Mouse (Mus musculus): ENCODE data around the gene Vmn1r191. TPM values are rescaled to one million over a fixed set of nuclear protein-coding genes. Genes with fewer than 3 reads are reported as not detected.
"Not testable (repeated sequence)": the region's sequence is repeated elsewhere in the genome, so short reads cannot be mapped to it uniquely, and the experiment has no call there.

Vmn1r191 gene
- polyA plus RNA-seq (2015; fragmentation: Nextera tagmentation; extraction: Ambion mirVana), result not detected in 2 replicates

- no peak for DNase-seq
- H3K4me3 ChIP-seq (ENCODE audit: low read depth, low read length), result no peak within 1 kb of the TSS
- no peaks in the 10 kb centered on the region for H3K27me3 ChIP-seq (ENCODE audit: insufficient read depth, low read length)
- ATAC-seq, result no peak
- no peak for TF ChIP-seq CTCF (IDR thresholded peaks at IDR 0.05; ENCODE audit: low read depth)
- no peak for TF ChIP-seq EP300 (IDR thresholded peaks at IDR 0.05; ENCODE audit: low read depth)
- H3K4me2 ChIP-seq (ENCODE audit: low read depth, low read length), result no peak within 1 kb of the TSS
- WGBS (ENCODE audit: insufficient replicate concordance), result 60% methylated on average over 1 of the region's 1 CpGs
- H3K9me3 ChIP-seq (ENCODE audit: low read length), result no peaks in the 10 kb centered on the region
- H3K27ac ChIP-seq (ENCODE audit: low read depth), result no peak within 1 kb of the TSS
- no peaks in the 10 kb centered on the region for H3K36me3 ChIP-seq (replicated peaks; ENCODE audit: insufficient read depth, low read length)
- H3K9ac ChIP-seq (replicated peaks), result no peak within 1 kb of the TSS
- no peaks in the 10 kb centered on the region for H3K4me1 ChIP-seq (ENCODE audit: insufficient read depth)
These were observed at the start of gene Vmn1r191 for GRCm38 (mm10) chr13:22183869-22184268. Gene Vmn1r191, minus strand, starts transcription at chr13:22183969.

DNA sequence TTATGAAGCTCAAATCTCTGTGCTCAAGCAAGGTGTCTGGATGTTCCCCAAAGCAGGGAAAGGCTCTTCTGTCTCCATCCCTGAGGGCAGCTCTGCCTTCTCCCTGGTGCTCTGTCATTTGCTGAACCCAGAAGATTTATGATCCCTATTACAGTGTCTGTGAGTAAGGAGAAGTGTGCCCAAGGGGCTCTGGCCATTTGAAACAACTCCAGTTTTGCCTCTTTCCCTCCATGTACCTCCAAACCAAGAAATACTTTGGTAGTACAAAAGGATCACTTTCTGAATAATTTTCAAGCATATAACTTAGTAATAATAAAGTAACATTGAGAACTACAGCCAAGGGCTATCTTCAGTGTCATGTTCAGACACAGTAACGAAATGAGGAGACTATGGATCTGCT is 39.3 kb upstream of the Vmn1r191 start, which contains the start of gene Vmn1r193:
TSS of gene Vmn1r193 (minus strand) at position 101 of the 400 bp plus-strand sequence.
- not testable (repeated sequence) for H3K4me3 ChIP-seq (ENCODE audit: low read depth, low read length); ATAC-seq; H3K27ac ChIP-seq (ENCODE audit: low read depth); H3K9me3 ChIP-seq (ENCODE audit: low read length); H3K27me3 ChIP-seq (ENCODE audit: insufficient read depth, low read length); H3K4me1 ChIP-seq (ENCODE audit: insufficient read depth); H3K9ac ChIP-seq (replicated peaks); H3K36me3 ChIP-seq (replicated peaks; ENCODE audit: insufficient read depth, low read length); H3K4me2 ChIP-seq (ENCODE audit: low read depth, low read length); DNase-seq
- WGBS (ENCODE audit: insufficient replicate concordance), result 58% methylated on average over 1 of the region's 1 CpGs

- 73% methylated on average over 3 of the region's 3 CpGs for WGBS (ENCODE audit: insufficient replicate concordance)
- H3K36me3 ChIP-seq (replicated peaks; ENCODE audit: insufficient read depth, low read length); H3K4me1 ChIP-seq (ENCODE audit: insufficient read depth); H3K27me3 ChIP-seq (ENCODE audit: insufficient read depth, low read length); H3K9me3 ChIP-seq (ENCODE audit: low read length); H3K4me3 ChIP-seq (ENCODE audit: low read depth, low read length); H3K9ac ChIP-seq (replicated peaks); ATAC-seq; H3K27ac ChIP-seq (ENCODE audit: low read depth); H3K4me2 ChIP-seq (ENCODE audit: low read depth, low read length); DNase-seq: not testable (repeated sequence)
These were observed 9.0 kb upstream of the Vmn1r191 start for GRCm38 (mm10) chr13:22192756-22193155.

DNA sequence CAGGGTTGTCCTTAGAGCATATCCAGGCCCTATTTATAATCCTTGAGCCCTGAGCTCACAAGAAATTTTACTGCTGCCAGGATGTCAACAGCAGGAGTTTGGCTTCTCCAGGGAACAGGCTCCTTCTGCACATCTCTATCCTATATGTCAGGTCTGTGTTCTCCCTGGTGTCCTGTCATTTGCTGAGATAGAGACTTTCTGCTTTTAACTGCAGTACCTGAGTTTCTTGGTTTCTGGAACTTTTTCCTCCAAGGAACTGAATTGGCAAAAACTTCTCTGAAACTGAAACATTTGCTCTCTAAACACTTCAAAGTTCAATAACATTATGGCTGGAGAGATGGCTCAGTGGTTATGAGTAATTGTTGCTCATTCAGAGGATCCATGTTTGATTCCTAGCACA is 7.3 kb upstream of the Vmn1r191 start, which contains the start of gene Vmn1r192:
TSS of gene Vmn1r192 (minus strand) at position 101 of the 400 bp plus-strand sequence.
- Histone ChIP-seq H3K4me1 (ENCODE audit: insufficient read depth) (no peaks in the 10 kb centered on the region), H3K9ac (replicated peaks) (no peak within 1 kb of the TSS), H3K27ac (ENCODE audit: low read depth) (no peak within 1 kb of the TSS), H3K36me3 (replicated peaks; ENCODE audit: insufficient read depth, low read length) (no peaks in the 10 kb centered on the region), H3K4me3 (ENCODE audit: low read depth, low read length) (no peak within 1 kb of the TSS), H3K27me3 (ENCODE audit: insufficient read depth, low read length) (no peaks in the 10 kb centered on the region), H3K4me2 (ENCODE audit: low read depth, low read length) (no peak within 1 kb of the TSS), H3K9me3 (ENCODE audit: low read length) (no peaks in the 10 kb centered on the region)
- DNase-seq (no peak), ATAC-seq (no peak)
- TF ChIP-seq CTCF (IDR thresholded peaks at IDR 0.05; ENCODE audit: low read depth), result no peak
- no peak for TF ChIP-seq EP300 (IDR thresholded peaks at IDR 0.05; ENCODE audit: low read depth)

- Histone ChIP-seq H3K4me3 (ENCODE audit: low read depth, low read length) (no peak overlapping the region), H3K4me2 (ENCODE audit: low read depth, low read length) (no peak overlapping the region), H3K27me3 (ENCODE audit: insufficient read depth, low read length) (no peaks in the 10 kb centered on the region), H3K9me3 (ENCODE audit: low read length) (no peaks in the 10 kb centered on the region), H3K4me1 (ENCODE audit: insufficient read depth) (no peaks in the 10 kb centered on the region), H3K27ac (ENCODE audit: low read depth) (no peak overlapping the region), H3K9ac (replicated peaks) (no peak overlapping the region), H3K36me3 (replicated peaks; ENCODE audit: insufficient read depth, low read length) (no peaks in the 10 kb centered on the region)
- TF ChIP-seq EP300 (IDR thresholded peaks at IDR 0.05; ENCODE audit: low read depth) (no peak), CTCF (IDR thresholded peaks at IDR 0.05; ENCODE audit: low read depth) (no peak)
- DNase-seq, result no peak
- 69% methylated on average over 2 of the region's 2 CpGs for WGBS (ENCODE audit: insufficient replicate concordance)
- no peak for ATAC-seq
These were observed 6.6 kb upstream of the Vmn1r191 start for GRCm38 (mm10) chr13:22190385-22190784.

- no peak overlapping the region for H3K4me3 ChIP-seq (ENCODE audit: low read depth, low read length)
- DNase-seq (no peak), ATAC-seq (peak; percentile 61; the same call in 1 of the 2 replicates)
- H3K9ac ChIP-seq (replicated peaks), result no peak overlapping the region
- 58% methylated on average over 2 of the region's 2 CpGs for WGBS (ENCODE audit: insufficient replicate concordance)
- no peaks in the 10 kb centered on the region for H3K27me3 ChIP-seq (ENCODE audit: insufficient read depth, low read length)
- no peak overlapping the region for H3K4me2 ChIP-seq (ENCODE audit: low read depth, low read length)
- no peaks in the 10 kb centered on the region for H3K9me3 ChIP-seq (ENCODE audit: low read length)
- H3K27ac ChIP-seq (ENCODE audit: low read depth), result no peak overlapping the region
- no peak for TF ChIP-seq EP300 (IDR thresholded peaks at IDR 0.05; ENCODE audit: low read depth)
- TF ChIP-seq CTCF (IDR thresholded peaks at IDR 0.05; ENCODE audit: low read depth), result no peak
- no peaks in the 10 kb centered on the region for H3K36me3 ChIP-seq (replicated peaks; ENCODE audit: insufficient read depth, low read length)
- no peaks in the 10 kb centered on the region for H3K4me1 ChIP-seq (ENCODE audit: insufficient read depth)
These were observed 5.5 kb upstream of the Vmn1r191 start for GRCm38 (mm10) chr13:22189313-22189712.

DNA sequence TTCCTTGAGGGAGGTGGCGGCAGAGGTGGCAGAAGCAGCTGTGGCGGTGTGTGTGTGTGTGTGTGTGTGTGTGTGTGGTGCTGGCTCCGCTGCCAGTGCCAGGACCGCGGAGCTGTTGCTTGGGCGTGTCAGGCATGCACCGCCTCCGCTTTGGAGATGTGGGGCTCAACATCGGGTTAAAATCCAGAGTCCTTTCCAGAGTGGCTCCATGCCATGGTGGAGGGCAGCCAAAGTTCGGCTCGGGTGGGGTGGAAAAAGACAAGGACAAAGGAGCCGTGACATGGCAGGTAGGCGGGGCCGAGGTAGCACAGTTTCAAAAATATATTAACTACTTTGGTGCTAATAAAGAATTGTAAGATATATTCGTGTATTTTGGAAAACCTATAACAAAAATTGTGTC is 15.4 kb downstream of the Vmn1r191 start:
- H3K9ac ChIP-seq (replicated peaks), result no peak overlapping the region
- no peak for DNase-seq
- no peak overlapping the region for H3K4me2 ChIP-seq (ENCODE audit: low read depth, low read length)
- no peak for ATAC-seq
- no peak overlapping the region for H3K27ac ChIP-seq (ENCODE audit: low read depth)
- H3K4me1 ChIP-seq (ENCODE audit: insufficient read depth), result no peaks in the 10 kb centered on the region
- TF ChIP-seq CTCF (IDR thresholded peaks at IDR 0.05; ENCODE audit: low read depth), result no peak
- H3K9me3 ChIP-seq (ENCODE audit: low read length), result peaks cover 6% of the 10 kb centered on the region
- WGBS (ENCODE audit: insufficient replicate concordance), result 84% methylated on average over 15 of the region's 15 CpGs
- no peaks in the 10 kb centered on the region for H3K27me3 ChIP-seq (ENCODE audit: insufficient read depth, low read length)
- no peak overlapping the region for H3K4me3 ChIP-seq (ENCODE audit: low read depth, low read length)
- no peaks in the 10 kb centered on the region for H3K36me3 ChIP-seq (replicated peaks; ENCODE audit: insufficient read depth, low read length)

DNA sequence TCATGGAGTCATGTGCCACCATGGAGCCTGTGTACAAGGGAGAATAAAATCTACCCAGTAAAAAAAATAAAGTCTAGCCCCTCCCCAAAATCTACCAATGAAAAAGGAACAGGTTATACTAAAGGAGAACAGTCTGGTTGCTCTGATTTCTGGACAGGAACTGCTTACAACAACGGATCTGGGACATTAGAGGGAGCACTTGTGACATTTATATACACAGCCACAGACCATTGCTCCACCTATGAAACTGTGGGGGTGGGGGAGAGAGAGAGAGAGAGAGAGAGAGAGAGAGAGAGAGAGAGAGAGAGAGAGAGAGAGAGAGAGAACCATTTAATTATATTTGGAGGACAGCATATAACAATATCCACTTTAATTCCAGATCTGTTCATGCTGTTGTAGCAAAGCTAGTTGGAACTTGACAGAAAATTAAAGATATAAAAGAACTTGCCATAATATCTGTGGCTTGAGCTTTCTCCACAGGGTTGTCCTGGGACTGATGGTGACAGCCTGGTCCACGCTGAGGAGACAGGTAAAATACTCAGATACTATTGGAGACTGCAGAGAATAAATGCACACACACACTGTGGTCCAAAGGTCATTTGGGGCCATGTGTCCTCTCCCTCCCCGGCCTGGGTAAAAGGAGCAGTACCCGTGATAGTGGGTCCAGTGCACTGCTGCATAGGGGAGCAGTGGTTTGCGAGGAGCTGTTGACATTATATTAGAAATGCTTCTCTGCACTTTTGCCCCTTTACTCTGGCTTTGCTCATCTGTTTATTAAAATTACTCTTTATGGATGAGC is 47.1 kb downstream of the Vmn1r191 start:
- not testable (repeated sequence) for H3K36me3 ChIP-seq (replicated peaks; ENCODE audit: insufficient read depth, low read length); H3K4me1 ChIP-seq (ENCODE audit: insufficient read depth); ATAC-seq; H3K27ac ChIP-seq (ENCODE audit: low read depth); DNase-seq; H3K4me3 ChIP-seq (ENCODE audit: low read depth, low read length); H3K4me2 ChIP-seq (ENCODE audit: low read depth, low read length); H3K9ac ChIP-seq (replicated peaks); H3K27me3 ChIP-seq (ENCODE audit: insufficient read depth, low read length); H3K9me3 ChIP-seq (ENCODE audit: low read length)
- 59% methylated on average over 5 of the region's 5 CpGs for WGBS (ENCODE audit: insufficient replicate concordance)

All from liver, postnatal 0 days (tissue).